Mouse (Mus musculus) heart, embryonic 16.5 days (tissue): ENCODE results near the gene Dclk1. TPM values are rescaled to one million over a fixed set of nuclear protein-coding genes. Genes with fewer than 3 reads are reported as not detected.

Experiments used
- ATAC-seq: fragments of 200-750 bp; cut with Nextera tagmentation; replicated peaks from 2 replicates; pipeline ENCODE4 v1.8.0; 2017; ENCODE audit warnings: moderate number of reproducible peaks; ENCODE audit not compliant: insufficient read depth, low FRiP score; ENCODE audit errors: extremely low read depth
- H3K27ac ChIP-seq: fragments of 300-500 bp; sonication (generic); 2 replicates; pipeline ENCODE4 v1.5.1; 2014; ENCODE audit warnings: mild to moderate bottlenecking, low read length, control low read depth, moderate library complexity
- H3K27me3 ChIP-seq: fragments of 300-500 bp; sonication (generic); 2 replicates; pipeline ENCODE4 v1.6.1; 2014; ENCODE audit warnings: low read length, mixed read lengths; ENCODE audit not compliant: control insufficient read depth, insufficient read depth
- H3K36me3 ChIP-seq: fragments of 300-500 bp; sonication (generic); 2 replicates; pipeline ENCODE4 v1.6.1; 2014; ENCODE audit not compliant: control insufficient read depth, insufficient read depth
- H3K4me1 ChIP-seq: fragments of 300-500 bp; sonication (generic); 2 replicates; pipeline ENCODE4 v1.6.1; 2014; ENCODE audit warnings: low read length, mixed read lengths; ENCODE audit not compliant: control insufficient read depth, insufficient read depth
- H3K4me2 ChIP-seq: fragments of 300-500 bp; sonication (generic); 2 replicates; pipeline ENCODE4 v1.6.1; 2014; ENCODE audit warnings: low read depth, mild to moderate bottlenecking, control low read depth, low read length
- H3K4me3 ChIP-seq: fragments of 300-500 bp; sonication (generic); 2 replicates; pipeline ENCODE4 v1.5.1; 2014; ENCODE audit warnings: mild to moderate bottlenecking, control low read depth, low read length
- H3K9ac ChIP-seq: fragments of 300-500 bp; sonication (generic); 2 replicates; pipeline ENCODE4 v1.6.1; 2014; ENCODE audit warnings: low read length, control low read depth
- H3K9me3 ChIP-seq: fragments of 300-500 bp; sonication (generic); replicated peaks from 2 replicates; pipeline ENCODE4 v1.6.1; 2016; ENCODE audit warnings: low read length; ENCODE audit not compliant: control insufficient read depth
- WGBS: fragments of 180-500 bp; shearing (Covaris S2); extraction: QIAGEN DNeasy Blood & Tissue Kit; methylation state at CpG from one replicate; pipeline ENCODE4 v1.1.7; 2014; 5-methylcytosine and 5-hydroxymethylcytosine counted together
- polyA plus RNA-seq: library from polyadenylated mRNA; unstranded; fragments of >200 nt; fragmentation: Nextera tagmentation; extraction: Ambion mirVana; gene quantifications from 2 replicates; pipeline ENCODE4 v1.2.1, GENCODE M21; 2015

Dclk1 gene
- polyA plus RNA-seq, 1 experiment from 2014 or later = 5.4 TPM

DNA sequence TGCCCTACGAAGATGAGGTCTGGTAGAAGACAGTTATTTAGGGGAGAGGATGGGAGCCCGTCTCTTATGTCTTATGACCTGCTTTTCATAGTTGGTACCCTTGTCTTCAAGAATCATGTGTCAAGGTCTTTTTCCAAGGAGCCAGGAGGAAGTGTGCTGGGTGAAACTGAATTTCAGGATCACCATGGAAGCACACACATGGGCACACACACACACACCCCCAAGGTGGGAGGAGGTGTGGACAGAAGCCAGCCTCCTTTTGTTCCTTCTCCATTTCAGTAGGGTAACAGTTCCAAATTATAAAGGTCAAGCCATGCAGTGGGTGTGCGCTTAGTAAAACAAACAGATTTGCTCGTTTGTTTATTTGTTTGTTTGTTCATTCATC, 330.1 kb downstream of the Dclk1 start:
- 82% methylated on average over 4 of the region's 4 CpGs for WGBS
- no peaks in the 10 kb centered on the region for H3K9me3 ChIP-seq
- H3K4me1 ChIP-seq = no peaks in the 10 kb centered on the region
- ATAC-seq = no peak
- no peaks in the 10 kb centered on the region for H3K36me3 ChIP-seq
- no peak overlapping the region for H3K4me2 ChIP-seq
- H3K4me3 ChIP-seq = no peak overlapping the region
- no peak overlapping the region for H3K27ac ChIP-seq
- H3K27me3 ChIP-seq = no peaks in the 10 kb centered on the region
- H3K9ac ChIP-seq = no peak overlapping the region

- H3K4me3 ChIP-seq = no peak overlapping the region
- H3K4me1 ChIP-seq = no peaks in the 10 kb centered on the region
- no peak overlapping the region for H3K9ac ChIP-seq
- 44% methylated on average over 4 of the region's 4 CpGs for WGBS
- no peak for ATAC-seq
- no peaks in the 10 kb centered on the region for H3K9me3 ChIP-seq
- no peaks in the 10 kb centered on the region for H3K27me3 ChIP-seq
- H3K27ac ChIP-seq = no peak overlapping the region
- H3K4me2 ChIP-seq = no peak overlapping the region
- H3K36me3 ChIP-seq = no peaks in the 10 kb centered on the region
Observed at GRCm38 (mm10) chr3:55574003-55574402, 331.8 kb downstream of the Dclk1 start.

DNA sequence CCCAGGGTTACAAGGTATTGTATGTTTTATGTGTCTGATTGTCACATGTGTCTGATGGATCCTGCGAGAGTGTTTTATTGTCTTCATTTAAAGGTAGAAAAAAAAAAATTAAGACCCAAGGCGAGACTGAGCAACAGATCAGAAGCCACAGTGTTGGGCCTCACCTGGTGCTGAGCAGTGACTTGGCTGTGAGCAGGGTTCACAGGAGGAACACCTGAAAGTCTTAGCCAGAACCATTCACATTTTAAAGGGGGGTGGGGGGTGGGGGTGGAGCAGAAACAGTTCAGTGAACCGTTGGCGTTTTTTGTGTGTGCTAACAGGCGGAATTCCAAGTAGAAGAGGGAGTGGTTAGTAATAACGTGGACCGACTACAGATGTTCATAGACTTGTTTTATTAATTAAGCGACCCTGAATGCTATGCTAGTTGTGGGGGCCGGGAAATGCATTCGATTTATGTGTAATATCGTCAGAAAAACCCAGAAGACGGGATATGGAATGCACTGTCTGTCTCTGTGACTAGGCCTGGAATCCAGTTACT, 345.3 kb downstream of the Dclk1 start:
- no peak overlapping the region for H3K4me3 ChIP-seq
- H3K27ac ChIP-seq = no peak overlapping the region
- no peak for ATAC-seq
- no peaks in the 10 kb centered on the region for H3K27me3 ChIP-seq
- no peak overlapping the region for H3K9ac ChIP-seq
- H3K4me1 ChIP-seq = no peaks in the 10 kb centered on the region
- no peaks in the 10 kb centered on the region for H3K36me3 ChIP-seq
- H3K4me2 ChIP-seq = no peak overlapping the region
- WGBS = 59% methylated on average over 12 of the region's 12 CpGs
- no peaks in the 10 kb centered on the region for H3K9me3 ChIP-seq

GRCm38 (mm10) chr3:55587972-55588946, 346.1 kb downstream of the Dclk1 start:
- H3K9me3 ChIP-seq = no peaks in the 10 kb centered on the region
- no peak overlapping the region for H3K4me3 ChIP-seq
- no peak overlapping the region for H3K27ac ChIP-seq
- H3K4me2 ChIP-seq = no peak overlapping the region
- no peaks in the 10 kb centered on the region for H3K27me3 ChIP-seq
- no peak overlapping the region for H3K9ac ChIP-seq
- no peaks in the 10 kb centered on the region for H3K4me1 ChIP-seq
- ATAC-seq = no peak; the same call in 1 of the 2 replicates
- WGBS = 25% methylated on average over 12 of the region's 12 CpGs
- no peaks in the 10 kb centered on the region for H3K36me3 ChIP-seq

Other genes starting within 250 kb of the Dclk1 start
- gene Ccna1, start 186.9 kb upstream of the Dclk1 start, polyA plus RNA-seq = 1.7 and 2.9 TPM in 2 replicates
- 29.0 and 29.7 TPM in 2 replicates for gene Spg20, start 130.3 kb upstream of the Dclk1 start, polyA plus RNA-seq
- gene Ccdc169, start 105.0 kb upstream of the Dclk1 start, polyA plus RNA-seq = not detected in 2 replicates
- gene Sohlh2, start 60.3 kb upstream of the Dclk1 start, polyA plus RNA-seq = 0.09 TPM in 1 of 2 replicates, not detected in the other
- not detected in 2 replicates for gene Gm21954, start 229.8 kb downstream of the Dclk1 start, polyA plus RNA-seq